Mouse (Mus musculus) C2C12 (cell line): ENCODE data around the gene Add3.
"Not testable (repeated sequence)": the region's sequence is repeated elsewhere in the genome, so short reads cannot be mapped to it uniquely, and the experiment has no call there.

Experiments
- CTCF ChIP-seq: IDR thresholded peaks from one replicate; pipeline ENCODE4 v1.5.1; 2011; ENCODE audit not compliant: control insufficient read depth, insufficient read depth, insufficient read length
- MYOG ChIP-seq: IDR thresholded peaks from one replicate; pipeline ENCODE4 v1.6.1; 2011; ENCODE audit not compliant: control insufficient read depth, insufficient read length; ENCODE audit errors: extremely low read depth

DNA sequence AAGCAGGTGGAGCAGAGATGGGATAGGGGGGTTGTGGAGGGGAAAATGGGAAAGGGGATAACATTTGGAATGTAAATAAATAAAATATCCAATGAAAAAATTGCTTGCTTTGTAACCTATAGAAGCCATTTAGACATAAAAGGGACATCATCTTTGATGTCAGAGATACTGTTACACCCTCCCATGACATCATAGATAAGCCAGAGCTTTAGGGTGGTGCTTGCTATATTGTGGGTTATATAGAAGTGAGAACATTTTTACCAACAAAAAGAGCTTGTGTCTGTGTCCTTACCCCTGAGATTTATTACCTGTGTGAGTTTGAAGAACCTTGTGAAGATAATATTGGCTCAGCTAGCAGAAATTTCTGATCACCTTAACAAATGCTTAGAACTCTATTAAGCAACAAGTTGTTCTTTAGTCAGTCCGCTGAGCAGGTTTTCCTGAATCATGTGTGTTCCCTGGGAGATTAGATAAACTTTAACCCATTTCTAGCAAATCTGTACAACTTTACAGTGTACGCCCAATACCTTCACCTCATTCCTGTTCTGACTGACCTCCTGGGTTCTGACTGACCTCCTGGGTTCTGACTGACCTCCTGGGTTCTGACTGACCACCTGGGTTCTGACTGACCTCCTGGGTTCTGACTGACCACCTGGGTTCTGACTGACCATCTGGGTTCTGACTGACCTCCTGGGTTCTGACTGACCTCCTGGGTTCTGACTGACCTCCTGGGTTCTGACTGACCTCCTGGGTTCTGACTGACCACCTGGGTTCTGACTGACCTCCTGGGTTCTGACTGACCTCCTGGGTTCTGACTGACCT lies 85.2 kb downstream of the Add3 start:
- TF ChIP-seq CTCF, MYOG: not testable (repeated sequence)
